Mouse (Mus musculus): ENCODE results near the gene Gpatch2. TPM values are rescaled to one million over a fixed set of nuclear protein-coding genes. Genes with fewer than 3 reads are reported as not detected.

Gpatch2 gene
- polyA plus RNA-seq, 1 experiment, result 5.3 TPM

DNA sequence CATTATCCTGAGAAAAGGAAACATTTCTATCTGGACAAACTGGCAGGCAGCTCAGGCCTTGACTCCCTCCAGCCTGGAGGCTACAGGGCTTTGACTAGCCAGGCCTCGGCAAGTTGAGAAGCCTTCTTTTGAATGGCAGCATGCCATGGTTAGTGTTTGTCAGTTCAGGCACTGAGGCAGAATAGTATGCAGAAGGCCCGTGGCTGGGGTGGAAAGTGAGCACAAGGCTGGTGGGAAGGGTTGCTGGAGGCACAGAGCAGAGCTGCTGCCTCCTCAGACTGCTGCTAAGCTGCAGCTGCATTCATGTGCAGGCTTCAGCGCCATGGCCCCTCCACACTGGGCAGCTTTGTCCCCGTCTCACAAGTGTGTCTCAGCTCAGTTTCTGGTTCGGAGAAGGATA, 85.3 kb downstream of the Gpatch2 start:
- H3K27me3 ChIP-seq (ENCODE audit: control insufficient read depth, insufficient read depth, insufficient read length), result no peaks in the 10 kb centered on the region
- no peak overlapping the region for H3ac ChIP-seq (ENCODE audit: control insufficient read depth, insufficient read length)
- no peak overlapping the region for H3K4me3 ChIP-seq
- no peak overlapping the region for H3K4me2 ChIP-seq (ENCODE audit: low read depth)
- H3K79me2 ChIP-seq (ENCODE audit: control insufficient read depth, insufficient read depth), result no peaks in the 10 kb centered on the region
- TF ChIP-seq TCF12 (IDR thresholded peaks at IDR 0.05; ENCODE audit: insufficient read depth, poor library complexity, severe bottlenecking), result no peak
- TF ChIP-seq TCF3 (IDR thresholded peaks at IDR 0.05; ENCODE audit: insufficient read length, low read depth), result no peak
- no peak for TF ChIP-seq E2F4 (IDR thresholded peaks at IDR 0.05; ENCODE audit: insufficient read depth)
- no peak for TF ChIP-seq SRF (IDR thresholded peaks at IDR 0.05; ENCODE audit: control insufficient read depth, insufficient read length, low read depth)
- no peak for TF ChIP-seq USF1 (IDR thresholded peaks at IDR 0.05; ENCODE audit: low read depth)
- no peak for TF ChIP-seq POLR2A (IDR thresholded peaks at IDR 0.05; ENCODE audit: insufficient read length, low read depth)
- no peak for TF ChIP-seq MYOD1 (IDR thresholded peaks at IDR 0.05; ENCODE audit: control insufficient read depth in 1 of 3, insufficient read length in 2 of 3, low read depth in 2 of 3)
- TF ChIP-seq POLR2AphosphoS2 (IDR thresholded peaks at IDR 0.05; ENCODE audit: insufficient read length, low read depth), result no peak
- no peak for TF ChIP-seq CEBPB (IDR thresholded peaks at IDR 0.05; ENCODE audit: insufficient read depth, poor library complexity, severe bottlenecking)
- no peak for TF ChIP-seq MAX (IDR thresholded peaks at IDR 0.05; ENCODE audit: low read depth)
- no peak for TF ChIP-seq MYOG (IDR thresholded peaks at IDR 0.05; ENCODE audit: control insufficient read depth in 1 of 3, insufficient read depth in 1 of 3, insufficient read length in 2 of 3, low read depth in 2 of 3)
- no peak for TF ChIP-seq REST (IDR thresholded peaks at IDR 0.05; ENCODE audit: insufficient read depth, insufficient read length)
- H3K36me3 ChIP-seq (ENCODE audit: control insufficient read depth, insufficient read depth), result no peaks in the 10 kb centered on the region

GRCm38 (mm10) chr1:187303221-187303620, 87.9 kb downstream of the Gpatch2 start:
- Histone ChIP-seq H3K27me3 (ENCODE audit: control insufficient read depth, insufficient read depth, insufficient read length) (no peaks in the 10 kb centered on the region), H3ac (ENCODE audit: control insufficient read depth, insufficient read length) (no peak overlapping the region), H3K79me2 (ENCODE audit: control insufficient read depth, insufficient read depth) (no peaks in the 10 kb centered on the region), H3K4me2 (ENCODE audit: low read depth) (no peak overlapping the region), H3K4me3 (no peak overlapping the region), H3K36me3 (ENCODE audit: control insufficient read depth, insufficient read depth) (peaks cover 4% of the 10 kb centered on the region)
- TF ChIP-seq E2F4 (IDR thresholded peaks at IDR 0.05; ENCODE audit: insufficient read depth), result no peak
- no peak for TF ChIP-seq TCF12 (IDR thresholded peaks at IDR 0.05; ENCODE audit: insufficient read depth, poor library complexity, severe bottlenecking)
- TF ChIP-seq USF1 (IDR thresholded peaks at IDR 0.05; ENCODE audit: low read depth), result no peak
- TF ChIP-seq MAX (IDR thresholded peaks at IDR 0.05; ENCODE audit: low read depth), result no peak
- TF ChIP-seq POLR2AphosphoS2 (IDR thresholded peaks at IDR 0.05; ENCODE audit: insufficient read length, low read depth), result no peak
- no peak for TF ChIP-seq MYOD1 (IDR thresholded peaks at IDR 0.05; ENCODE audit: control insufficient read depth in 1 of 3, insufficient read length in 2 of 3, low read depth in 2 of 3)

DNA sequence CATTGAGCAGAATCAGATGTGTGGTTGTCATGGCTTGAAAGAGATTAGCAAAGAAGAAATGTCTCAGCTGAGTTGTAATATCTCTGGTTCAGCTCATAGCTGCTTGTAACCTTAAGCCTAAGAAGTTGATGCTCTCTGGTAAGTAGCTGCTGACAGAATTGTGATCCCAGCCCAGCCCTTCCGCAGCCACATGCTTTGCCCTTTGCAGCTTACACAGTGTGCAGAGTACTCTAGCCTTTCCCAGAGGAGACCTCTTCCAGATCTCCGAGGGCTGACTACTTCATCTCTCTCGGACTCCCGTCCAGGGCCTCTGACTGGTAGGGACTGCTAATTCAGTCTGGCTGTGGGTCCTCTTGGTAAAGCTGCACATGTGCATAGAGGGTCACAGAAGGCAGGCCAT, 92.0 kb downstream of the Gpatch2 start:
- Histone ChIP-seq H3ac (ENCODE audit: control insufficient read depth, insufficient read length) (no peak overlapping the region), H3K27me3 (ENCODE audit: control insufficient read depth, insufficient read depth, insufficient read length) (no peaks in the 10 kb centered on the region), H3K4me2 (ENCODE audit: low read depth) (no peak overlapping the region), H3K4me3 (no peak overlapping the region), H3K79me2 (ENCODE audit: control insufficient read depth, insufficient read depth) (no peaks in the 10 kb centered on the region), H3K36me3 (ENCODE audit: control insufficient read depth, insufficient read depth) (peaks cover 4% of the 10 kb centered on the region)
- TF ChIP-seq TCF12 (IDR thresholded peaks at IDR 0.05; ENCODE audit: insufficient read depth, poor library complexity, severe bottlenecking) (no peak), SRF (IDR thresholded peaks at IDR 0.05; ENCODE audit: control insufficient read depth, insufficient read length, low read depth) (no peak), REST (IDR thresholded peaks at IDR 0.05; ENCODE audit: insufficient read depth, insufficient read length) (no peak), E2F4 (IDR thresholded peaks at IDR 0.05; ENCODE audit: insufficient read depth) (no peak), TCF3 (IDR thresholded peaks at IDR 0.05; ENCODE audit: insufficient read length, low read depth) (no peak), MYOD1 (IDR thresholded peaks at IDR 0.05; ENCODE audit: control insufficient read depth in 1 of 3, insufficient read length in 2 of 3, low read depth in 2 of 3) (no peak), POLR2A (IDR thresholded peaks at IDR 0.05; ENCODE audit: insufficient read length, low read depth) (no peak), POLR2AphosphoS2 (IDR thresholded peaks at IDR 0.05; ENCODE audit: insufficient read length, low read depth) (no peak), CEBPB (IDR thresholded peaks at IDR 0.05; ENCODE audit: insufficient read depth, poor library complexity, severe bottlenecking) (no peak)

DNA sequence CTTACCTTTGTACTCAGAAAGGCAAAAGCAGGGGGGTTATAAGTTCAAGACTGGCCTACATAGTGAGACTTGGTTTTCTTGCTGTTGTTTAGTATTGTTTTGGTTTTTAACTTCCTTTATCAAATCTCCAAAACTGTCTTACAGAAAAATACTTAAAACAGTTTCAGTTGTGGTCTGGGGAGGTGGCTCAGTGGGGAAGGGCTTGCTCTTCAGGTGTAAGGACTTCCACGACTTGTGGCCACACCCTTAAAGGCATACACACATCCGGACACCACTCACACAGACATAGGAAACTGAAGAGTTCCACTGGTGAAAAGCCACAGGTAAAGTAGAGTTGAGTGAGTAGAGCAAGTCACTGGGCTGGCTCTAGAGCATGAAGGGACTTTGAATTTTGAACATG, 93.2 kb downstream of the Gpatch2 start:
- no peaks in the 10 kb centered on the region for H3K27me3 ChIP-seq (ENCODE audit: control insufficient read depth, insufficient read depth, insufficient read length)
- H3K4me2 ChIP-seq (ENCODE audit: low read depth), result no peak overlapping the region
- H3K36me3 ChIP-seq (ENCODE audit: control insufficient read depth, insufficient read depth), result peaks cover 4% of the 10 kb centered on the region
- H3K79me2 ChIP-seq (ENCODE audit: control insufficient read depth, insufficient read depth), result no peaks in the 10 kb centered on the region
- no peak for TF ChIP-seq CEBPB (IDR thresholded peaks at IDR 0.05; ENCODE audit: insufficient read depth, poor library complexity, severe bottlenecking)
- no peak for TF ChIP-seq E2F4 (IDR thresholded peaks at IDR 0.05; ENCODE audit: insufficient read depth)
- no peak for TF ChIP-seq MYOG (IDR thresholded peaks at IDR 0.05; ENCODE audit: control insufficient read depth in 1 of 3, insufficient read depth in 1 of 3, insufficient read length in 2 of 3, low read depth in 2 of 3)
- TF ChIP-seq REST (IDR thresholded peaks at IDR 0.05; ENCODE audit: insufficient read depth, insufficient read length), result no peak
- no peak for TF ChIP-seq SRF (IDR thresholded peaks at IDR 0.05; ENCODE audit: control insufficient read depth, insufficient read length, low read depth)
- TF ChIP-seq MAX (IDR thresholded peaks at IDR 0.05; ENCODE audit: low read depth), result no peak
- no peak for TF ChIP-seq TCF3 (IDR thresholded peaks at IDR 0.05; ENCODE audit: insufficient read length, low read depth)
- no peak for TF ChIP-seq POLR2A (IDR thresholded peaks at IDR 0.05; ENCODE audit: insufficient read length, low read depth)
- H3K4me3 ChIP-seq, result no peak overlapping the region
- H3ac ChIP-seq (ENCODE audit: control insufficient read depth, insufficient read length), result no peak overlapping the region

GRCm38 (mm10) chr1:187311122-187311521, 95.8 kb downstream of the Gpatch2 start:
- TF ChIP-seq E2F4 (IDR thresholded peaks at IDR 0.05; ENCODE audit: insufficient read depth) (no peak), REST (IDR thresholded peaks at IDR 0.05; ENCODE audit: insufficient read depth, insufficient read length) (no peak), MAX (IDR thresholded peaks at IDR 0.05; ENCODE audit: low read depth) (no peak), MYOG (IDR thresholded peaks at IDR 0.05; ENCODE audit: control insufficient read depth in 1 of 3, insufficient read depth in 1 of 3, insufficient read length in 2 of 3, low read depth in 2 of 3) (no peak), POLR2AphosphoS2 (IDR thresholded peaks at IDR 0.05; ENCODE audit: insufficient read length, low read depth) (no peak), POLR2A (IDR thresholded peaks at IDR 0.05; ENCODE audit: insufficient read length, low read depth) (no peak), TCF3 (IDR thresholded peaks at IDR 0.05; ENCODE audit: insufficient read length, low read depth) (no peak), TCF12 (IDR thresholded peaks at IDR 0.05; ENCODE audit: insufficient read depth, poor library complexity, severe bottlenecking) (no peak), SRF (IDR thresholded peaks at IDR 0.05; ENCODE audit: control insufficient read depth, insufficient read length, low read depth) (no peak), CEBPB (IDR thresholded peaks at IDR 0.05; ENCODE audit: insufficient read depth, poor library complexity, severe bottlenecking) (no peak), USF1 (IDR thresholded peaks at IDR 0.05; ENCODE audit: low read depth) (no peak), MYOD1 (IDR thresholded peaks at IDR 0.05; ENCODE audit: control insufficient read depth in 1 of 3, insufficient read length in 2 of 3, low read depth in 2 of 3) (no peak)
- no peak overlapping the region for H3K4me2 ChIP-seq (ENCODE audit: low read depth)
- no peak overlapping the region for H3ac ChIP-seq (ENCODE audit: control insufficient read depth, insufficient read length)
- H3K36me3 ChIP-seq (ENCODE audit: control insufficient read depth, insufficient read depth), result peaks cover 4% of the 10 kb centered on the region
- no peaks in the 10 kb centered on the region for H3K27me3 ChIP-seq (ENCODE audit: control insufficient read depth, insufficient read depth, insufficient read length)
- no peaks in the 10 kb centered on the region for H3K79me2 ChIP-seq (ENCODE audit: control insufficient read depth, insufficient read depth)
- no peak overlapping the region for H3K4me3 ChIP-seq

All from myocyte (in vitro differentiated cells).